Mouse (Mus musculus) hindlimb bud, embryonic 11.5 days (tissue): Measurements from ENCODE around the gene Maf.

ENCODE experiments used
- DNase-seq: peaks from one replicate; pipeline ENCODE4 v3.0.0-alpha.2; 2012; ENCODE audit warnings: low read depth, low spot score; ENCODE audit errors: extremely low spot score

Maf gene

GRCm38 (mm10) chr8:115706411-115706860, 1.2 kb downstream of the Maf start:
- no peak for DNase-seq

GRCm38 (mm10) chr8:115705591-115706110, 1.9 kb downstream of the Maf start:
- no peak for DNase-seq

GRCm38 (mm10) chr8:115703056-115703455, 4.5 kb downstream of the Maf start:
- no peak for DNase-seq

DNA sequence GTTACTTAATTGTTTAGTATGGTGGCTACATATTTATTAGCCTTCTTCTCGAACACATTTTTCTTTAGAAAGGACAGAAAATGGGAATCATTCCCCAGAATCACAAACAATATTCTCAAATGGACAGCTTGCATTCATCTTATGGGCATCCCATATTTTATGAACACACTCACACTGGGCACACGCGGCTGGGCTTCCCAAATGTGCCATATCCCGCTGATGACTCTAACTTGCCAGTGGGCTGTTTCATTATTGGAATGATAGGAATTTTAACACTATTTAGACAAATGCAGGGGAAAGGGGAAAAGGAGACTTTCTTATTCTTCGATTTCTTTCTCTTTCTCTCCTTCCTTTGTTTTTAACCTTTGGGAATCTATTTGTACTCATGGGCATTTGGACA, 6.6 kb downstream of the Maf start:
- DNase-seq = no peak

GRCm38 (mm10) chr8:115699151-115699550, 8.4 kb downstream of the Maf start:
- no peak for DNase-seq

DNA sequence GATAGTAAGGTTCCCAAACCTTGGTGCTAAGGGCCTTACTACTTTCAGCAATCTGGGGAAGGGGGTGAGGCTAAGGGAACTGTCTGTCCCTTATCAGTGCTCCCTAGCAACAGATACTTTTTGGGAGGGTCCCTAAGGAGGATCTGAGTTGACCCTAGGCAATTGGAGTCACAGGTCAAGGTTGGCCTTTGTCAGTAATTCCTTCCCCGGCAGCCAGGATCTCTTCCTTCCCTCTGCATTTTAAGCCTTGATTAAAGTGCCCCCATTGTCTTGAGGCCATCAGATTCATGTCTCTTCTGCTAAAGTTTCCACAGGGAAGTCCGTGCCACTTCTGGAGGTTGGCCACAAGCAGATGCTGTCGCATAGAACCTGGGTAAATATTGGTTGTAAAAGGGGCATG, 10.2 kb downstream of the Maf start:
- DNase-seq = no peak

DNA sequence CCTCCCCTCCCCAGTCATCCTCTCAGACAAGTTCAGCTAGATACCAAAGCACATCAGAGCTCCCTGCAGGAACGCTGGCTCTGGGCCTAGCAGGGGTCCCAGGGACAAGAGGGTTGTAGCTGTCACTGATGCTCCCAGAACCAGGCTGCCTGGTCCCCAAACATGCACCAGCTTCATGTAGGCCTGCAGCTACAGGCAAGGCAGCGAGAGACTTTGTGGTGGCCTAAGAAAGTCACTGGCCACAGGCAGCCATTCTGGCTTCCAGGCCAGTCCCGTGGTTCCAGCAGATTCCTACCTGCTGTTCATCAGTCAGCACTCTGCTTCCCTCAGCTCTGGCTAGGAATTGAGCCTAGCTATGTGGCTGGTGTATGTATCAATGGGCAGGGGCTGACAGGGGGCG, 10.9 kb downstream of the Maf start:
- no peak for DNase-seq

- DNase-seq = no peak
Observed at GRCm38 (mm10) chr8:115687349-115687748, 20.2 kb downstream of the Maf start.

DNA sequence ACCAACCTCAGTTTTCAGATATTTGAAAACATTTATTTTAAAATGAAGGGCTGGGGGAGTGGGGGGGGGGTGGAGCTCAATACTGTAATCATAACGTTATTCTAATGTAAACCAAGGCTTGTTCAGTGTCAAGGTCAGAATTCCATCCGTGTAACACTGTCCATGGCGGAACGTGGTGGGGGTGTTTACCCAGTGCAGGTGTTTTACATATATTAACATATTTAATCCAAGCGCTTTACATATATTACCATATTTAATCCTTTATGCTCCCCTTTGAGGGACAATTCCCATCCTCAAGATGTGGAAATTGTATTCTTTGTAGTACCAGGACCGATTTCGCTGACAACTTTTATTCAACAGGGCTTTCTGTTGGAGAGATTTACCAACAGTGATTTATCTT, 24.3 kb downstream of the Maf start:
- DNase-seq = no peak

DNA sequence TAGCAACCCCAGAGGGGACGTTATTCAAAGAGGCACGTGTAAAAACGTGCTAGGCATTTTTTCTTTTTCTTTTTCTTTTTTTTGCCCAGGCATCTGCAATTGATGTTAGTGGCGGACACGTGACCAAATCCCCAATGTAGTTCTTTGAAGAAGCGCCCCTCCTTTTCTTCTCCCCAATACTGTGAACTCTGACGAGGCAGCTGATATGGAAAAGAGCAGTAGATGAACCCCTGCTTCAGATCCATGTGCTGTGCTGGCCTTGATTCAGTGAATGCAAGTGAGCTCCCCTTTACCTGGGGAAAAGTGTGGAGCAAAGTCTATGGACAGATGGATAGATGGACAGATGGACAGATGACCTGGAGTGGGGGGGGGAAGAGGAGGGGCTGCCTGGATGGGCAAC, 28.1 kb downstream of the Maf start:
- no peak for DNase-seq

GRCm38 (mm10) chr8:115664866-115665265, 42.7 kb downstream of the Maf start:
- DNase-seq = no peak

- DNase-seq = no peak
Observed at GRCm38 (mm10) chr8:115650110-115650521, 57.5 kb downstream of the Maf start.

- no peak for DNase-seq
Observed at GRCm38 (mm10) chr8:115645139-115645538, 62.5 kb downstream of the Maf start.

DNA sequence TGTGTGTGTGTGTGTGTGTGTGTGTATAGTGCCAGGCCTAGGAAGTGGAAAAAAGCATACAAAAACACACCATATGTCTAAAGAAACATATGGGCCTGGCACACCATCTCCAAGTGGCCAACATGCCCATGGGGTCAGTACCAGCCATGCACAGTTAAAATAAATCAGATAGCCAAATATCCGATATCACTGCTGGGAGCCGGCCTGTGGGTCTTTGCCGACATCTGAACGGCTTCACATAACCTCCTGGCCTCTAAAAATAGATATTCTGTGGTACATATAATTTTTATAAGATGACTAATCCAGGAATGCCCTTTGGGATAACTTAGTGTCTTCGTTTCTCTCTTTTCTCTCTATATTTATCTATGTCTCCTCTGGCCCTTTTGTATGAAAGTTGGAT, 65.7 kb downstream of the Maf start:
- DNase-seq = no peak

DNA sequence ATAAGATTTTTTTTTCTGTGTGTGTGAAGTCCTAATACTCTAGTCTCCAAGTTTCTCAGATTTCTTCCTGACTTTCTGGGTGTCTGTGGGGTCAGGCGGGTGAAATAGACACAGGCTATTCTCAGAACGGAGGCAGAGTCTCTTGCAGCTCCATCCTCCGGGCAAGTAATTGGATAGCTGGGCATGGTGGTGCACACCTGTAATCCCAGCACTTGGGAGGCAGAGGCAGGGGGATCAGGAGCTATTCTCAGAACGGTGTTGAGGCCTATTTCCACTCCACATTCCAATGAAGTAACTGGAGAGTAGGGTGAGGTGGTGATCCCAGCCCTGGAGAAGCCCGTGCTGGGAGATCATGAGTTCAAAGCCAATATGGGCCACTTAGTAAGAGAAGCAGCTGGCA, 67.6 kb downstream of the Maf start:
- DNase-seq = no peak

- DNase-seq = no peak
Observed at GRCm38 (mm10) chr8:115636751-115637150, 70.8 kb downstream of the Maf start.
